Mouse (Mus musculus) MN1 (cell line): ENCODE data around the gene Psma6.
A peak's percentile ranks its signal among the peaks of the same experiment; 100 is the strongest.
"Not testable (repeated sequence)": the region's sequence is repeated elsewhere in the genome, so short reads cannot be mapped to it uniquely, and the experiment has no call there.

Experiments
- DNase-seq: peaks from one replicate; pipeline ENCODE4 v3.0.0-alpha.2; 2016; ENCODE audit warnings: low spot score

Gene Psma6

GRCm38 (mm10) chr12:55392733-55393577 lies 8.9 kb downstream of the Psma6 start:
- peak; percentile 34 for DNase-seq

- DNase-seq: not testable (repeated sequence)
These were observed 11.6 kb downstream of the Psma6 start for GRCm38 (mm10) chr12:55395601-55396000.

- DNase-seq: no peak
These were observed 12.5 kb downstream of the Psma6 start for GRCm38 (mm10) chr12:55396536-55396935.

GRCm38 (mm10) chr12:55397544-55398239 lies 13.7 kb downstream of the Psma6 start:
- peak; percentile 29 for DNase-seq

GRCm38 (mm10) chr12:55398240-55399127 lies 14.5 kb downstream of the Psma6 start:
- DNase-seq: peak; percentile 99

GRCm38 (mm10) chr12:55399128-55399677 lies 15.2 kb downstream of the Psma6 start:
- no peak for DNase-seq

GRCm38 (mm10) chr12:55407888-55408287 lies 23.9 kb downstream of the Psma6 start:
- no peak for DNase-seq

- DNase-seq: no peak
These were observed 31.2 kb downstream of the Psma6 start for GRCm38 (mm10) chr12:55415255-55415654.

- no peak for DNase-seq
These were observed 31.7 kb downstream of the Psma6 start for GRCm38 (mm10) chr12:55415762-55416161.

GRCm38 (mm10) chr12:55420220-55420619 lies 36.2 kb downstream of the Psma6 start:
- no peak for DNase-seq

- no peak for DNase-seq
These were observed 38.0 kb downstream of the Psma6 start for GRCm38 (mm10) chr12:55422057-55422456.

- no peak for DNase-seq
These were observed 42.3 kb downstream of the Psma6 start for GRCm38 (mm10) chr12:55426300-55426699.

- DNase-seq: no peak
These were observed 45.2 kb downstream of the Psma6 start for GRCm38 (mm10) chr12:55429201-55429600.

- no peak for DNase-seq
These were observed 45.9 kb downstream of the Psma6 start for GRCm38 (mm10) chr12:55429956-55430355.

- DNase-seq: no peak
These were observed 48.4 kb downstream of the Psma6 start for GRCm38 (mm10) chr12:55432284-55432919.

- no peak for DNase-seq
These were observed 48.9 kb downstream of the Psma6 start for GRCm38 (mm10) chr12:55432920-55433284.

- DNase-seq: no peak
These were observed 49.9 kb downstream of the Psma6 start for GRCm38 (mm10) chr12:55433802-55434435.

- DNase-seq: no peak
These were observed 51.1 kb downstream of the Psma6 start for GRCm38 (mm10) chr12:55435080-55435479.

GRCm38 (mm10) chr12:55437122-55437826 lies 53.3 kb downstream of the Psma6 start:
- DNase-seq: no peak

- DNase-seq: no peak
These were observed 54.0 kb downstream of the Psma6 start for GRCm38 (mm10) chr12:55438058-55438457.
